ENCODE assay signal across 9 mouse cellular contexts in genomic region chr16:33859988-33860700, GRCm38 (mm10). TPM values are rescaled to one million over a fixed set of nuclear protein-coding genes. Genes with fewer than 3 reads are reported as not detected.
A peak's percentile ranks its signal among the peaks of the same experiment; 100 is the strongest.
DNase-seq lines count a peak whose midpoint lies in the region; ATAC-seq and TF ChIP-seq lines count a peak whose summit lies in the region.
"Had no signal": no experiment of that assay in that cellular context is flagged by ENCODE, and none has a peak within 500 bp of the region (broad histone marks: within the 10 kb centered on the region; RNA-seq: fewer than 3 reads in every experiment).

No protein-coding gene starts in this region.

- H3K27ac ChIP-seq in ES-Bruce4 (ENCODE audit: insufficient read depth, low read length), result no peak overlapping the region
- H3K27ac ChIP-seq in forebrain, postnatal 0 days (ENCODE audit: low read depth, low read length), result no peak overlapping the region
- no peak overlapping the region for H3K27ac ChIP-seq in liver, postnatal 0 days (ENCODE audit: low read depth)
- H3K27ac ChIP-seq: embryonic facial prominence, embryonic 12.5 days had no signal

- no peak for TF ChIP-seq POLR2A in ES-Bruce4 (IDR thresholded peaks at IDR 0.05; ENCODE audit: insufficient read depth, low read length)
- no peak for TF ChIP-seq POLR2A in brain, embryonic 14.5 days (IDR thresholded peaks at IDR 0.05; ENCODE audit: borderline replicate concordance, extremely low read depth, insufficient read depth, insufficient read length, poor library complexity, severe bottlenecking)

- DNase-seq in brain, embryonic 14.5 days (ENCODE audit: low read depth), result peak; percentile 90
- peak; percentile 84 for DNase-seq in forebrain, postnatal 0 days
- peak; percentile 63 for DNase-seq in heart, postnatal 25 days (ENCODE audit: low spot score)
- DNase-seq in layer of hippocampus, adult 11-12 months (ENCODE audit: low spot score), result peak; percentile 91
- peak; percentile 38 for DNase-seq in liver, postnatal 0 days
- DNase-seq in retina, postnatal 1 day, result peak; percentile 70

- WGBS in forebrain, postnatal 0 days, result 33% methylated on average over 14 of the region's 14 CpGs
- WGBS in liver, postnatal 0 days (ENCODE audit: insufficient replicate concordance), result 49% methylated on average over 14 of the region's 14 CpGs

- H3K4me1 ChIP-seq in ES-Bruce4 (ENCODE audit: control insufficient read depth, insufficient read depth, low read length), result no peaks in the 10 kb centered on the region
- peaks cover 3% of the 10 kb centered on the region; the same call in 1 of the 2 replicates for H3K4me1 ChIP-seq in forebrain, postnatal 0 days (ENCODE audit: insufficient read depth)
- H3K4me1 ChIP-seq in liver, postnatal 0 days (ENCODE audit: insufficient read depth), result peaks cover 7% of the 10 kb centered on the region; the same call in 1 of the 2 replicates

- no peak overlapping the region for H3K9ac ChIP-seq in ES-Bruce4 (ENCODE audit: low read depth, poor library complexity, severe bottlenecking)
- no peak overlapping the region for H3K9ac ChIP-seq in forebrain, postnatal 0 days
- H3K9ac ChIP-seq in liver, postnatal 0 days (replicated peaks), result no peak overlapping the region
- H3K9ac ChIP-seq: embryonic facial prominence, embryonic 12.5 days had no signal

- peak; percentile 96 for ATAC-seq in forebrain, postnatal 0 days
- ATAC-seq in liver, postnatal 0 days, result no peak
- ATAC-seq in activated CD4-positive, CD25-positive, alpha-beta regulatory T cell, adult 4 months, result no peak

- intact Hi-C loops in heart, postnatal 25 days (cut with DNase I), result loop anchor here (1.0 kb wide), 1 partner anchor 22 kb away; no protein-coding TSS in a partner anchor

- no peaks in the 10 kb centered on the region for H3K36me3 ChIP-seq in ES-Bruce4 (ENCODE audit: control insufficient read depth, insufficient read depth, low read length, poor library complexity, severe bottlenecking)
- no peaks in the 10 kb centered on the region for H3K36me3 ChIP-seq in forebrain, postnatal 0 days (ENCODE audit: insufficient read depth)
- H3K36me3 ChIP-seq in liver, postnatal 0 days (replicated peaks; ENCODE audit: insufficient read depth, low read length), result no peaks in the 10 kb centered on the region
- H3K36me3 ChIP-seq: embryonic facial prominence, embryonic 12.5 days had no signal

- peaks cover 6% of the 10 kb centered on the region; the same call in 1 of the 2 replicates for H3K9me3 ChIP-seq in ES-Bruce4 (replicated peaks; ENCODE audit: control insufficient read depth, insufficient read depth, low read length, poor library complexity, severe bottlenecking)
- H3K9me3 ChIP-seq in forebrain, postnatal 0 days (ENCODE audit: low read length), result no peaks in the 10 kb centered on the region
- H3K9me3 ChIP-seq in liver, postnatal 0 days (ENCODE audit: low read length), result no peaks in the 10 kb centered on the region
- H3K9me3 ChIP-seq: embryonic facial prominence, embryonic 12.5 days had no signal

- peak overlapping the region; percentile 15; the same call in 1 of the 2 replicates for H3K4me2 ChIP-seq in forebrain, postnatal 0 days (ENCODE audit: low read depth)
- H3K4me2 ChIP-seq in liver, postnatal 0 days (ENCODE audit: low read depth, low read length), result no peak overlapping the region
- H3K4me2 ChIP-seq: embryonic facial prominence, embryonic 12.5 days had no signal

- TF ChIP-seq EP300 in ES-Bruce4 (IDR thresholded peaks at IDR 0.05; ENCODE audit: insufficient read depth, low read depth, low read length), result no peak
- TF ChIP-seq EP300 in liver, postnatal 0 days (IDR thresholded peaks at IDR 0.05; ENCODE audit: low read depth), result no peak

- TF ChIP-seq CTCF in ES-Bruce4 (IDR thresholded peaks at IDR 0.05; ENCODE audit: low read depth, low read length), result peak; percentile 19
- TF ChIP-seq CTCF in brain, embryonic 14.5 days (IDR thresholded peaks at IDR 0.05; ENCODE audit: borderline replicate concordance, extremely low read depth, insufficient read depth, insufficient read length), result peak; percentile 47
- TF ChIP-seq CTCF in forebrain, postnatal 0 days (IDR thresholded peaks at IDR 0.05; ENCODE audit: low read depth), result peak; percentile 56
- TF ChIP-seq CTCF in liver, postnatal 0 days (IDR thresholded peaks at IDR 0.05; ENCODE audit: low read depth), result peak; percentile 38

- H3K27me3 ChIP-seq in ES-Bruce4 (ENCODE audit: control insufficient read depth, insufficient read depth, low read length, poor library complexity, severe bottlenecking), result no peaks in the 10 kb centered on the region
- no peaks in the 10 kb centered on the region for H3K27me3 ChIP-seq in forebrain, postnatal 0 days (ENCODE audit: insufficient read depth, low read length)
- no peaks in the 10 kb centered on the region for H3K27me3 ChIP-seq in liver, postnatal 0 days (ENCODE audit: insufficient read depth, low read length)
- H3K27me3 ChIP-seq: embryonic facial prominence, embryonic 12.5 days had no signal

- H3K4me3 ChIP-seq in ES-Bruce4 (ENCODE audit: low read depth, low read length), result peak overlapping the region; percentile 22; the same call in 1 of the 2 replicates
- no peak overlapping the region for H3K4me3 ChIP-seq in forebrain, postnatal 0 days (ENCODE audit: low read depth, low read length)
- H3K4me3 ChIP-seq in liver, postnatal 0 days (ENCODE audit: low read depth, low read length), result no peak overlapping the region
- H3K4me3 ChIP-seq: embryonic facial prominence, embryonic 12.5 days had no signal

RNA-seq across cellular contexts. Expression of gene Itgb5, which starts 30.7 kb away (rescaled TPM):
- 59.7 and 64.5 TPM in 2 replicates for polyA plus RNA-seq in ES-Bruce4 (2011; ENCODE audit: insufficient read depth, insufficient read length, low read depth, missing spikeins)
- polyA plus RNA-seq in brain, embryonic 14.5 days (2012; rRNA removed), result 22.4 and 36.7 TPM in 2 replicates
- 30.4 and 49.3 TPM in 2 replicates for total RNA-seq in forebrain, postnatal 0 days (2014; rRNA removed)
- polyA plus RNA-seq in forebrain, postnatal 0 days (2015; fragmentation: Nextera tagmentation; extraction: Ambion mirVana), result 14.9 and 19.7 TPM in 2 replicates
- total RNA-seq in heart, postnatal 25 days (2021), result 10 to 100 TPM; 73.9 to 80.2 TPM
- 16.1 and 19.2 TPM in 2 replicates for polyA plus RNA-seq in liver, postnatal 0 days (2015; fragmentation: Nextera tagmentation; extraction: Ambion mirVana)
- polyA plus RNA-seq in activated CD4-positive, CD25-positive, alpha-beta regulatory T cell, adult 4 months (2017; shearing (Covaris generic)), result 1 to 10 TPM in 1 of 2 experiments, under 1 TPM in 1; 0.85 to 1.6 TPM

Comparison
In these comparisons a context has a peak if more than half of its experiments do, and no peak if none do; other contexts are left out.
1. DNase-seq: peak in every context shown above with its lines; median percentile 91 in layer of hippocampus, adult 11-12 months; 90 in brain, embryonic 14.5 days; 84 in forebrain, postnatal 0 days; 70 in retina, postnatal 1 day; 63 in heart, postnatal 25 days; 38 in liver, postnatal 0 days.